Mouse (Mus musculus) A20 (cell line): ENCODE results near the gene Mvp.
A peak's percentile ranks its signal among the peaks of the same experiment; 100 is the strongest.

Experiments
- DNase-seq: peaks from one replicate; pipeline ENCODE4 v3.0.0-alpha.2; 2011; ENCODE audit warnings: low read depth, low spot score

The Mvp gene

GRCm38 (mm10) chr7:126996449-126996848, 18.0 kb downstream of the Mvp start:
- DNase-seq, result no peak

- no peak for DNase-seq
Measured at GRCm38 (mm10) chr7:126988816-126989215, 25.6 kb downstream of the Mvp start.

DNA sequence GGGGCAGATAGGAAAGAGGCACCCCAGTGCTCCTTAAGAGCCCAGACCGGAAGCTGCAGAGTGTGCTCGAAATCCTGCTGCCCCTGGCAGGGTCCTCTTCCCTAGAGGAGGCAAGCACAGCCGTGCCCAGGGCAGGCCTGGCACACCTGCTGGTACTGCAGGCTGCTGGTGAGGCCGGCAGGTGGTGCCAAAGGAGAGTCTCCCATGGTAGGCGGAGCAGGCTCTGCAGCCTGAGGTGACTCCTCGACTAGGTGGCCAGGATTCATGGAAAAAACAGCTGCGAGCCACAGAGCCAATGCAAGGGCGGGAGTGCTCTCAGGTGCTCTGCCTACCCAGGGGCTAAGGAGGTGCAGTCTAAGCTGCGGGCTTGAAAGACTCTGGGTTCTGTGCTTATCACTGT, 28.1 kb downstream of the Mvp start:
- no peak for DNase-seq

- DNase-seq, result no peak
Measured at GRCm38 (mm10) chr7:126984667-126985444, 29.6 kb downstream of the Mvp start.

GRCm38 (mm10) chr7:126983113-126983512, 31.3 kb downstream of the Mvp start:
- DNase-seq, result no peak

GRCm38 (mm10) chr7:126982054-126982453, 32.4 kb downstream of the Mvp start:
- no peak for DNase-seq

- DNase-seq, result no peak
Measured at GRCm38 (mm10) chr7:126981601-126982000, 32.8 kb downstream of the Mvp start.

DNA sequence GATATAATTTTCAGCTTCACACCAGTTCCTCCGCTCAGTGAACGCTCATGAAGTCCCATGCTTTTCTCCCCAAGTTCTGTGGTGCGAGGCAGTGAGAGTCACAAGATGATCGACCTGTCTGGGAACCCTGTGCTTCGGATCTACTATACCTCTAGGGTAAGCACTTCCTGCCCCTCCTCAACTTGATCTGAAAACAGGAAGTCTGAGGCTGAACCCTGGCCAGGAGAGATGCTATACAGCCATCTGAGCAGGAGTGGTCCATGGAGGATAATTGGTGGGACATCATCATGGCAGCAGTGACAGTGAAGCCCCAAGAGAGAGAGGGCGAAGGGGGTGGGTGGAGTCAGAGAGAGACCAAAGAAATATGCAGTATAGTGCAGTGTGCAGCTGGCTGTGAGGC, 35.6 kb downstream of the Mvp start:
- no peak for DNase-seq

GRCm38 (mm10) chr7:126976878-126977459, 37.5 kb downstream of the Mvp start:
- DNase-seq, result no peak

- DNase-seq, result peak; percentile 97
Measured at GRCm38 (mm10) chr7:126975950-126976866, 38.2 kb downstream of the Mvp start, which contains the start of gene Cdiptos. TSS of gene Cdiptos (minus strand) at chr7:126976098.

DNA sequence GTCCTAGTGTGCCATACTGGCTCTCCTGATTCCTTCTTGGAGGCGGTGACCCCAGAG, 38.7 kb downstream of the Mvp start, which contains the start of gene Cdipt:
Gene Cdipt, plus strand, starts transcription at position 22 of the 57 bp plus-strand sequence.
- DNase-seq, result no peak

- DNase-seq, result no peak
Measured at GRCm38 (mm10) chr7:126975493-126975892, 38.9 kb downstream of the Mvp start.

GRCm38 (mm10) chr7:126967361-126967760, 47.1 kb downstream of the Mvp start:
- no peak for DNase-seq

- no peak for DNase-seq
Measured at GRCm38 (mm10) chr7:126965568-126965967, 48.9 kb downstream of the Mvp start.

DNA sequence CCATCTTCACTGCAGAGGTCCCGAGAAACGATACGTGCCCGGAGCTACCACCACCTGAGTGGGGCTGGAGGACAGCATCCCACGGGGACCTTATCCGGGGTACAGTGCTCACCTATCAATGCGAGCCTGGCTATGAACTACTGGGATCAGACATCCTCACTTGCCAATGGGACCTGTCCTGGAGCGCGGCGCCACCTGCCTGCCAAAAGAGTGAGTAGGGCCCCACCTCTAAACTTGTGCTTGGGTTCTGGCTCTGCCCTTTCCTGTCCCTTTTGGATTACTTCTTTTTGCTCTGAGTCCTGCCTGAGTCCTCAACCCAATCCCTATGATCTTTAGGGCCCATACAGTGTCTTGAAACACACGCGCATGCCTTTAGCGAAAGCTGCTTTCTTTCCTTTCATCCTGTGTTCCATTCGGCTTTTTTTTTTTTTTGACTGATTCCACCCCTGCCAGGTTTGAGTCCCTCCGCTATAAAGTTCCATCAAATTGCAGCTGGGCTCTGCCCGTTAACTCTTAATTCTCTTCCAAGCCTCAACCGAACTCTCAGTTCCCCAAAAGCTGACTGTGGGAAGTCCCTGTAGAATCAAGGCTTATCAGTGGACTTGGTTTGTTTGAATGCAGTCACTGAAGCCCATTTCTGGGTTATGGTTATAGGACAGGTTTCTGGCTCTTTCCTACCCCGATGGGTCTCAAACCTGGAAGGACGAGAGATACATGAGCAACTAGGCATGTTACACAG, 50.7 kb downstream of the Mvp start:
- peak; percentile 77 for DNase-seq

GRCm38 (mm10) chr7:126961965-126962364, 52.5 kb downstream of the Mvp start:
- DNase-seq, result no peak

DNA sequence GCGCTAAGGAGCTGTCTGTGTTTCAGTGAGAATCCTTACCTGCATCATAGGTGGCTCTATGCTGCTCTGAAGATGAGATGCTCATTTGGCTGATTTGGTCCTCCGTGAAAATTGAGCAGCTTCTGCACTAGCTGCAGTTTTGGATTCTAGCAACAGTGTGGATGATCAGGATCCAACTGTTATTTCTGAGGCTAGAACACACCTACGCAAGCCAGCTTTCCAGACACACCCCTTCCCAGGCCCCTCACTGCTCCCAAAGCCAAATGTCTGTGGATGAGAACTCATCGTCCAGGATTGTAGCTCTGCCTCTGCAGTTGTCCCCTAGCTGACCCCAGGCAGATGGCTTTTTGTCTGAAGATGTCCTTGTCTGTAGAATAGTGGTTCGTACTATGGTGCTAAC, 53.3 kb downstream of the Mvp start:
- no peak for DNase-seq

DNA sequence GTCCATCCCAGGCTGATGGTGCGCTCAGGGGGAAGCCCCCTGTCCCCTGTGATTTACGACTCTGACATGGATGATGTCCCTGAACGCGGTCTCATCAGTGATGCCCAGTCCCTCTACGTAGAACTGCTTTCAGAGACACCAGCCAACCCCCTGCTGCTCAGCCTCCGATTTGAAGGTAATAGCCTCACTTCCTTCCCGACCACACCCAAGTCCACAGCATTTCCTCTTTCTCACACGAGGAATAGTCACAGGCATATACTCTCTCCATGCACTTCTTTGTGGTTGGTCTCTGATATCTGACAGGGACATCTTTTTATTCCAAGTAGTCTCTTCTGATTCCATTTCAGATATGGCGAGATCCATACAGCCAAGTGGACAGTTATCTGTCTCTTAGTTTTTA, 54.6 kb downstream of the Mvp start:
- peak; percentile 11 for DNase-seq

DNA sequence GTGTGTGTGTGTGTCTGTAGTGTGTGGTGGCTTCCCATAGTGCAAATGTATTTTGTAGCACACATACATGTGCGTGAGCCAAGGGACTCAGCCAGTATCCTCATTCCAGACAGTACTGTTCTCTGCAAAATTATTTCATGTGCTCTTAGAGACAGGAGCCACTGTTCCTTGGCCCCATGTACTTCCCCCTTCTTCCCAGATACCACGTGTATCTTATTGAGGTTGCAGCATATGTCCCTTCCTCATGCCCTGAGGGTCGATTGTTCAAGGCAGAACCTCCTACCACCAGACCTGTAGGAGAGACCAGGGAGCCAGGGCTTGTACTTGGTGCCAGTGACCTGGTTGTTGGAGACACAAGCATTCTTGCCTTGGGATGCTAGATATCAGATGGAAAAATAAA, 59.3 kb downstream of the Mvp start:
- no peak for DNase-seq

DNA sequence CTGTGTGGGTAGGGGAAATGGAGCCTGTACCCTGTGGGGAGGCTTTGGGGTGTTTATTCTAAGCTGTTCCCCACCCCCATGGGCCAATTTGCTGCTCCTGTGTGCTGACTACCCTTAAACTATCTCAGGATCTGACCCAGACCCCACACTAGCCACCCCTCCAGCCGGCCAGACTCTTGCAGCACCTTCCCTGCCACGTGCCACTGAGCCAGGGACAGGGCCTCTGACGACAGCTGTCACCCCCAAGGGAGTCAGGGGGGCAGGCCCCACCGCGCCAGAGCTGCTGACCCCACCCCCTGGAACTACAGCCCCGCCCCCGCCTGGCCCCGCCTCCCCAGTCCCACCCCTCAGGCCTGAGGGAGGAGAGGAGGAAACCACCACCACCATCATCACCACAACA, 61.8 kb downstream of the Mvp start:
- peak; percentile 36 for DNase-seq

- DNase-seq, result no peak
Measured at GRCm38 (mm10) chr7:126951741-126952140, 62.7 kb downstream of the Mvp start.
